Mouse (Mus musculus) T-helper 2 cell (primary cell): ENCODE data around the gene Dydc2.

ENCODE experiments used
- in situ Hi-C: fragments of 300-600 bp; cut with MboI, MseI; formaldehyde crosslinking; loops from one replicate; pipeline ENCODE4 v1.15.1; 2025; ENCODE audit warnings: high pct_unique_total_duplicates

The Dydc2 gene

DNA sequence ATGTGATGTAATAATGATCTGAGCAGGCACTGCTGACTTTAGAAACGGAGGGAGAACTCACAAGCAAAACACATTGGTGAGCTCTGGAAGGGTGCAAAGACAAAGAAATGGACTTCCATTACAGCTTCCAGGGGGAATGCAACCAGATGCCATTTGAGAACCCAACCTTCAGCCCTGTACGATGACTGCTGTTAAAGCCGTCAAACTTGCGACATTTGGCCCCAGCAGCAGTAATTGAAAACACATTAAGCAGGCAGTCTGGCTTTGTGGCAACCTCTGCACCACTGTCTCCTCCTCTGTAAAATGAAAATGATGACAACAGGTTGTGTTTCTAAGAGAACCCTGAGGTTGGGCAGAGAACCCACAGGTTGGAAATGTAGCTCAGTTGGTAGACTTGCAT, 68.2 kb downstream of the Dydc2 start:
- in situ Hi-C loops = no loop called here

DNA sequence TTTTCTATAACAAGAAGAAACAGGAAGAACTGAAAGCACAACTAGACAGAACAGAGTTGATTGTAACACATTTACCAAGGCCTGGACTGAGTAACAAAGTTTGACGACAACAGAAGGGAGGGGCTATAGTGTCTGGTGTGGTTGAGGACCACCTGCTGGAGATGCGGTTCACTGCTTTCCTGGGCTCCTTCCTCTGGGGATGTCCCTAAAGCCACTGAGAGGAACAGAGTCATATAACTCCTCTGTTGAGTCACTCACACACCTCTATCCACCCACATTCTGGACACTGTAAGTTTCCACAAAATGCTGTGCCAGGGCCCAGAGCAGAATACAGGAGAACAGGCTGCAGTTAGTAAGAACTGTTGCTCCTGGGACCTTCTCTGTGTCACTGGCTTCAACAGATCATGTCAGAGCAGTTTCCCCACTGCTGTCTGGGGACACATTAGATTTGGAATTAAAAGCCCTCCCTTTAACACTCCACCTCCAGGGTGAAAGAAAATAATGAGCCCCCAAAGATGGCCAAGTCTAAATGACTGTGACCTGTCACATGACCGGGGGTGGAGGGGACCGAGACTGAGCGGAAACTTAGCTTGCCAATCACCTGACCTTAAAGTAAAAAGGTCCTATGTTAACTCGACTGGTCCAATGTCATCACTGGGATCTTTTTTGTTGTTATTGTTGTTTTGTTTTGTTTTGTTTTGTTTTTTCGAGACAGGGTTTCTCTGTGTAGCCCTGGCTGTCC, 68.9 kb downstream of the Dydc2 start:
- in situ Hi-C loops = no loop called here
